Mouse (Mus musculus) brown adipose tissue, adult 24 weeks (tissue): ENCODE measurements around the gene Rnf220. TPM values are rescaled to one million over a fixed set of nuclear protein-coding genes. Genes with fewer than 3 reads are reported as not detected.

Experiments used
- H3K27ac ChIP-seq: fragments of 200-500 bp; replicated peaks from 2 replicates; pipeline ENCODE4 v1.5.1; 2012; ENCODE audit warnings: low read depth, mild to moderate bottlenecking, low read length
- H3K4me1 ChIP-seq: fragments of 200-500 bp; 2 replicates; pipeline ENCODE4 v1.6.1; 2012; ENCODE audit warnings: low read length, mixed read lengths; ENCODE audit not compliant: control insufficient read depth, insufficient read depth, insufficient read length
- H3K4me3 ChIP-seq: fragments of 200-500 bp; 2 replicates; pipeline ENCODE4 v1.5.1; 2012; ENCODE audit warnings: low read depth, mild to moderate bottlenecking, low read length, moderate library complexity; ENCODE audit not compliant: insufficient read depth
- polyA plus RNA-seq: library from polyadenylated mRNA; stranded (reverse); fragments of >200 nt; gene quantifications from 2 replicates; pipeline ENCODE4 v1.2.4, GENCODE M21; 2012; ENCODE audit not compliant: missing spikeins, insufficient read depth, insufficient read length

Gene Rnf220
- polyA plus RNA-seq, 1 experiment: 17.7 TPM

GRCm38 (mm10) chr4:117281090-117281845 is 215.6 kb downstream of the Rnf220 start:
- Histone ChIP-seq H3K4me1 (no peaks in the 10 kb centered on the region), H3K4me3 (no peak overlapping the region), H3K27ac (no peak overlapping the region)

DNA sequence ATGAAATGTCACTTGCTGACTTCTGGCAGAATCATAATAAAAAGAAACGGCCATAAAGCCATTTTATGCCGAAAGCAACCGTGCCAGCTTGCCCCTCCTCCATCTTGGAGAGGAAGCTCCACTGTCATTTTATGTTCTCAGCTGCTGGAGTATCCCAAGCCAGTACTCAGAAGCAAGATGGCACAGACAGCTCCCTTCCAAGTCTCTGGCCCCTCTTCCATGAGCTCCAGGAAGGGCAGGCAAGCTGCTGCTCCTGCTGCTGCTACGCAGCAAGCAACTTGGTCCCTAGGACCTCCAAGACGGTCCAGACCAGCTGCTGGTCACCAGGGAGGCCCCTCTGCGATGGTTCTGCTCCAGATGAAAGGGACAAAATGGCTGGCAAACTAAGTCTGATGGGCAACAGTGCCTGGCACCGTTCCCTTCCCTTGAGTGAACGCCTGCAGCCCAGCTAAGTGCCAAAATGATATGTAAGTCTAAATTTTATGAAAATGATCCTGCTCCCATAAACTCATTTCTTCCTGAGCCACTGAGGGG is 216.4 kb downstream of the Rnf220 start:
- Histone ChIP-seq H3K4me3 (no peak overlapping the region), H3K4me1 (no peaks in the 10 kb centered on the region), H3K27ac (no peak overlapping the region)

DNA sequence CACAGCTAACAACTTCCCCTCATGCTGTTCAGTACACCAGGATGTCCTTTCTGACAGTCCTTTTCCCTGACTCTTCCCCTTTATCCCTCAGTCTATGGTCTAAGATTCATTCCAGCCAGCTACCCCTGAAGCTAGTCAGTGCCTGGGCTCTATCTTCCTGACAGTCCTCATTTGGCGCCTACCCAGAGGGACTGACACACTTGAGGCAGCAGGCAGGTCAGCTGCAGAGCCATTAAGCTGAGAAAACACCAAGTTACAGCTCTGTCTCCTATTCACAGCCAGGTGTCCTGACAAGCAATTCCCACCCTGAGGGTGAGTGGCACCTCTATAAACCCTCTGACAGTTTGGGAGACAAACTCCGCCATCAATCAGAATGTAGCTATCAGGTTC is 217.6 kb downstream of the Rnf220 start:
- H3K27ac ChIP-seq: no peak overlapping the region
- H3K4me3 ChIP-seq: no peak overlapping the region
- H3K4me1 ChIP-seq: no peaks in the 10 kb centered on the region

GRCm38 (mm10) chr4:117278381-117279252 is 218.2 kb downstream of the Rnf220 start:
- H3K4me3 ChIP-seq: no peak overlapping the region
- H3K4me1 ChIP-seq: no peaks in the 10 kb centered on the region
- H3K27ac ChIP-seq: no peak overlapping the region

DNA sequence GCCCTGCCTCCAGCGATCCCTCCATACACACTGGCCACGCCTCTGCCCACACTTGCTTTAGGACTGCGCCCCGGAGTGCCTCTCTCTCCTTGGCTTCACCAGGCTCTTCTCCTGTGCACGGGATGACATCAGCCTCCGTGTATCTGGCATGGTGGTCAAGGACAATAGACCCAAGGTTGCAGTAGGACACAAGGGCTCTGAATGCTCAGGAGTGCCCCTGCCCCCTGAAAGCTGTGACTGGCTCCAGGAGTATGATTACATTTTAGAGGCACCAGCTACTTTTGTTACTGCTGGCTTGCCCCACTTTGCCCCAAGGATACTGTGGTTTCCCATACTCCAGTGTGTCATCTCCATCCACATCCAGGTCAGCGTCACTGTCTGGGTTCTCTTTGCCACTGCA is 219.2 kb downstream of the Rnf220 start:
- Histone ChIP-seq H3K4me1 (no peaks in the 10 kb centered on the region), H3K4me3 (no peak overlapping the region), H3K27ac (no peak overlapping the region)

DNA sequence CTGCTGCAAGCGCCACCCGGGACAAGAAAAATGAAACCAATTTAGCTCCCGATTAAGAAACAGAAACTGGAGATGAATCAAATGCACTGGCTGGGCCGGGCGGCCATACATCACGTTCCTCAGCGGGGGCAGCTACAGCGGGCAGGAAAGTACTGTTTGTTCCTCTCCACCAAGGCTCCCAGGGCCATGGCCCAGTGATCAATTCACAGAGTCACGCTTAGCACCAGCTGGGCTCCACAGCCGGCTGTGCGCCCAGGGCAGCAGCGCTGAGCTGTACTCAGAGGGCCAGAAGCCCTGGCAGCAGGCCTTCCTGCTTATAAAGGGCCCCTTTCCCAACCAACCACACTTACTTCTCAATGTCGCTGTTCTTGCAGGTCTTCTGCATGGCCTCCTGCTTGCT is 219.8 kb downstream of the Rnf220 start:
- no peaks in the 10 kb centered on the region for H3K4me1 ChIP-seq
- no peak overlapping the region for H3K27ac ChIP-seq
- H3K4me3 ChIP-seq: no peak overlapping the region

GRCm38 (mm10) chr4:117276281-117276711 is 220.6 kb downstream of the Rnf220 start:
- Histone ChIP-seq H3K27ac (no peak overlapping the region), H3K4me1 (no peaks in the 10 kb centered on the region), H3K4me3 (no peak overlapping the region)

DNA sequence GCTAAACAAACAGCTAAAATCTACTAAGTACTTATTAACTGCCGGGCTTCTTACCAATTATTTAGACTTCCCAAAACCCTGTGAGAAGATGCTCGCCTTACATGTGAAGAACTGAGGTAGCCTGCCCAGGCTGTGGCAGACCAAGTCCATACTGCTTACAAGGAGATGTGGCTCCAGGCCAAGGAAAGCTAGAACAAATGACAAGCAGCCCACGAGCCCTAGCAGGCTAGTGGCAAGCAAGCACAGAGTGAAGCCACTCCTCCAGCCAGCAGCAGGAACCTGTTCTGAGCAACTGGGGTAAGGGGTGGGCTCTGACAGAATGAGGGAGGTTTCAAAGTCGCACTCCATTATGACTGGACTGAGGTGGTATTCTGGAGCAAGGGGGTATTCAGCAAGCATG is 222.1 kb downstream of the Rnf220 start:
- H3K4me1 ChIP-seq: no peaks in the 10 kb centered on the region

GRCm38 (mm10) chr4:117272459-117272858 is 224.4 kb downstream of the Rnf220 start:
- Histone ChIP-seq H3K4me1 (no peaks in the 10 kb centered on the region), H3K27ac (no peak overlapping the region), H3K4me3 (no peak overlapping the region)

More for the DNA sequence above, 222.1 kb downstream of the Rnf220 start:
- Histone ChIP-seq H3K4me3 (no peak overlapping the region), H3K27ac (no peak overlapping the region)

DNA sequence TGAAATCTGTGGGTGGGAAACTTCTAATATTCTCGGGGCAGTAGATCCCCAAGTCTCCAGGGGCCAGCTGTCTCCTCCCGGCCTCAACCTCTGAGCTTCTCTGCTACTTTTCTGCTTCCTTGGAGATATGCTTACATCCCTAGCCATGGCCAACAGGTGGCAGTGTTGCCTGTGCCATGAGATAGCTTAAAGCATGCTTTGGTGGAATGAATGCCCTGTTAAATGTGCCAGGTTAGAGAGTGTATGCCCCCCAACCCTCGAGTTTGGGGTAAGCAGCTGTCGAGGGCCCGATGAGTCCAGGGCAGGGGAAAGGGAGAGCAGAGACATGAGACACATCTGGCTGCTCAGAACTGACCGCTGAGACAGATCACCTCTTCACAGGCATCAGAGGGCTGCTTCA is 226.6 kb downstream of the Rnf220 start:
- H3K27ac ChIP-seq: no peak overlapping the region
- no peaks in the 10 kb centered on the region for H3K4me1 ChIP-seq
- no peak overlapping the region for H3K4me3 ChIP-seq

DNA sequence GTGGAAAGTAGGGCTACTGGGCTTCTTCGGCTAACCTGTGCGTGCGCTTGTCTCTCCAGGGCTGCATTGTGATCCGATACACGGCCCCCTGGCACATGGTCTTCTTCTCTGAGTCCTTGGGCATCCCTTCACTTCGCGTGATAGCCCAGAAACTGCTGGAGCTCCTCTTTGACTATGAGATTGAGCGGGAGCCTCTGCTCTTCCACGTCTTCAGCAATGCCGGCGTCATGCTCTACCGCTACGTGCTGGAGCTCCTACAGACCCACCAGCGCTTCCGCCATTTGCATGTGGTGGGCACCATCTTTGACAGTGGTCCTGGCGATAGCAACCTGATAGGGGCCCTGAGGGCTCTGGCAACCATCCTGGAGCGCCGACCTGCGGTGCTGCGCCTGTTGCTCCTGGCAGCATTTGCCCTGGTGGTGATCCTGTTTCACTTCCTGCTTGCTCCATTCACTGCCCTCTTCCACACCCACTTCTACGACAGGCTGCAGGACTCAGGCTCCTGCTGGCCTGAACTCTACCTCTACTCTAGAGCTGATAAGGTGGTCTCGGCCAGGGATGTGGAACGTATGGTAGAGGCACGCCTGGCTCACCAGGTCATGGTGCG is 228.9 kb downstream of the Rnf220 start:
- Histone ChIP-seq H3K4me3 (no peak overlapping the region), H3K4me1 (no peaks in the 10 kb centered on the region), H3K27ac (no peak overlapping the region)

GRCm38 (mm10) chr4:117267284-117267683 is 229.6 kb downstream of the Rnf220 start:
- Histone ChIP-seq H3K4me3 (no peak overlapping the region), H3K4me1 (no peaks in the 10 kb centered on the region), H3K27ac (no peak overlapping the region)

- Histone ChIP-seq H3K27ac (no peak overlapping the region), H3K4me3 (no peak overlapping the region), H3K4me1 (no peaks in the 10 kb centered on the region)
Observed at GRCm38 (mm10) chr4:117262987-117263386, 233.9 kb downstream of the Rnf220 start.

DNA sequence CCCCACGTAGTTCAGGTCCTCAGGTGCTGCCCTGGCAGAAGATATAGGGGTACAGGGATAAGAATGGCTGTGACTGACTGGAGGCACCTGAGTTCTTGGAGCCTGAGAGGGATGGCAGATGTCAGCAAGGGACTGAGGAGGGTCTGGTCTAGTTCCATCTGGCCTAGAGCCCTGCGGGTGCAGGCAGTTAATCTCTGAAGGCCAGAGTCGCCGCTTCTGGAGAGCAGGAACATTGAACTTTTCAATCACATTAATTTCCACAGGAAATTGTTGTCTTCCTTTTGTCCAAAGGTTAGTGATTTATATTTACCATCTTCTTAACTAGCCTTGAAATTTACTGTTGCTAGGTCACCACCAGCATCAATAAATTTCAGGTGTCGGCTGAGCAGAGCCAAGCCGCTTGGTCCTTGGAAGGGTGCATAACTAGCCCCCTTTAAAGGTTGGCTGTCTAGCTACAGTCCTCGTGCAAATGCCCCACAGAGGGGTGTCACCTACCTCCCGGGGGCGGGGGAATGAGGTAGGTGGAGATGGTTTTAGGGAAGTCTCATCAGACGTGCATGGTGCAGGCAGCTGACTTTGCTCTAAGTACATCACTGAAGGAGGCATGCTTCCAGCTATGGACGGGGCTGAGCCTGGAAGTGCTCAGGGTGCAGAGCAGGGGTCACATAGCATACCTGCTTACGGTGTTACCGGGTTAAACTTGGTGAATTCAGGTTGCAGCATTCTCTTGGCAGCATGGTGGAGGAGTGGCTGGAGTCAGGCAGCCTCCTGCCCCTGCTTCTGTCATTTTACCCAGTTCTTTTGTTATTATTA is 234.5 kb downstream of the Rnf220 start:
- Histone ChIP-seq H3K4me3 (no peak overlapping the region), H3K4me1 (no peaks in the 10 kb centered on the region), H3K27ac (no peak overlapping the region)
